ENCODE assay signal across 8 mouse cellular contexts in the genomic region with DNA sequence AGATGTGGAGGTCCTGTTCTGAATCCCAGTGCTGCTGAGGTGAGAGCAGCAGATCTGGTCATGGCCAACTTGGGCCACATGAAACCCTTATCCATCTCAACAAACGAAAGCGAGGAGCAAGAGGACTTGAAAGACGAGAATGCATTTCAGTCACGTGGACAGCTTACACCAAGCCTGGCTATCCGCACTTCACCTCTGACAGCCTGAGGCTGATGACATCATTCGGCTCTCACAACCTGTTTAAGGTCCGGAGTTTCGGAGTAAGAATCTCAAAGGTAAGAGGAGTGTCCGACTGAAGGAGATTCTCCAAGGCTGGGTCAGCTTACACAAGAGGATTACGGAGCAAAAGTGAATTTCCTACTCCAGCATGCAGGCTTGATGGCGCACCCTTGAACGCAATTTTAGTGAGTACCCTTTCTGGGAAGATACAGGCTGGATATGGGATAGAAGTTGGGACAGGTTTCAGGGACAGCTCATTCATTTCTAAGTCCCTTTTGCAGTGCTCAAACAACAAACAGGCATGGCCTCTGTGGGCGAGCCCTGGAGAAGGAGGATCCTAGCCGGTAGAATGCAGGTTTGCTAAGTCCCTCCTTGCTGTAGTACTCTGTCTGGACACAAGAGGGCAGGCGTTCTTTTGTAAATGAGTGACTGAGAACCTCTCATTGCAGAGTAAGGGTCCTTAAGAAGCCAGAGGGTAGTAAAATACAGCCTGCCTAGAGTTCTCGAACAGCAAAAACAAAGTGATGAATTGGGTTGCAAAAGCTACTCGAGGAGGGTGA. TPM values are rescaled to one million over a fixed set of nuclear protein-coding genes. Genes with fewer than 3 reads are reported as not detected.
A peak's percentile ranks its signal among the peaks of the same experiment; 100 is the strongest.
DNase-seq lines count a peak whose midpoint lies in the region; ATAC-seq and TF ChIP-seq lines count a peak whose summit lies in the region.

No protein-coding gene starts in this region.

- DNase-seq in CD8-positive naive resting alpha-beta T cell, adult 2 months (ENCODE audit: low read depth in 2 of 2, low spot score in 2 of 2): peak; percentile 65 to 79
- DNase-seq in brain, embryonic 14.5 days (ENCODE audit: low read depth): peak; percentile 90
- DNase-seq in fat pad, adult 2 months (ENCODE audit: extremely low read depth, low read depth, low spot score): peak; percentile 34
- DNase-seq in kidney, postnatal 0 days (ENCODE audit: low spot score): peak; percentile 92
- peak; percentile 62 for DNase-seq in testis, postnatal 14 days (ENCODE audit: low spot score)

- no peaks in the 10 kb centered on the region for H3K27me3 ChIP-seq in heart, embryonic 13.5 days (replicated peaks)
- no peaks in the 10 kb centered on the region for H3K27me3 ChIP-seq in kidney, postnatal 0 days (ENCODE audit: insufficient read depth, low read length)
- H3K27me3 ChIP-seq in liver, embryonic 12.5 days (replicated peaks): no peaks in the 10 kb centered on the region

- H3K4me1 ChIP-seq in heart, embryonic 13.5 days: 0 out of 2 replicates have a peak, but pooled peaks cover 6% of the 10 kb centered on the region
- no peaks in the 10 kb centered on the region for H3K4me1 ChIP-seq in kidney, postnatal 0 days (replicated peaks; ENCODE audit: insufficient read depth, low read length)
- 0 out of 2 replicates have a peak, but pooled peaks cover 3% of the 10 kb centered on the region for H3K4me1 ChIP-seq in liver, embryonic 12.5 days

- no peak overlapping the region for H3K27ac ChIP-seq in heart, embryonic 13.5 days (replicated peaks)
- H3K27ac ChIP-seq in kidney, postnatal 0 days: no peak overlapping the region
- H3K27ac ChIP-seq in liver, embryonic 12.5 days: no peak overlapping the region

- no peak for TF ChIP-seq POLR2A in brain, embryonic 14.5 days (IDR thresholded peaks at IDR 0.05; ENCODE audit: borderline replicate concordance, extremely low read depth, insufficient read depth, insufficient read length, poor library complexity, severe bottlenecking)

- peak overlapping the region; percentile 32 for H3K4me3 ChIP-seq in heart, embryonic 13.5 days
- no peak overlapping the region for H3K4me3 ChIP-seq in kidney, postnatal 0 days (replicated peaks; ENCODE audit: low read depth, low read length)
- no peak overlapping the region for H3K4me3 ChIP-seq in liver, embryonic 12.5 days

- WGBS in heart, embryonic 13.5 days: 36% methylated on average over 17 of the region's 17 CpGs
- 48% methylated on average over 17 of the region's 17 CpGs for WGBS in kidney, postnatal 0 days
- 39% methylated on average over 17 of the region's 17 CpGs for WGBS in liver, embryonic 12.5 days (ENCODE audit: insufficient replicate concordance)

- H3K9me3 ChIP-seq in heart, embryonic 13.5 days: no peaks in the 10 kb centered on the region
- no peaks in the 10 kb centered on the region for H3K9me3 ChIP-seq in kidney, postnatal 0 days (replicated peaks; ENCODE audit: low read length)
- no peaks in the 10 kb centered on the region for H3K9me3 ChIP-seq in liver, embryonic 12.5 days (replicated peaks)

- H3K4me2 ChIP-seq in heart, embryonic 13.5 days: peak overlapping the region; percentile 63
- peak overlapping the region; percentile 8; the same call in 1 of the 2 replicates for H3K4me2 ChIP-seq in kidney, postnatal 0 days (ENCODE audit: low read length)
- H3K4me2 ChIP-seq in liver, embryonic 12.5 days: peak overlapping the region; percentile 37

- peak; percentile 77; the same call in 1 of the 2 replicates for TF ChIP-seq CTCF in brain, embryonic 14.5 days (IDR thresholded peaks at IDR 0.05; ENCODE audit: borderline replicate concordance, extremely low read depth, insufficient read depth, insufficient read length)
- TF ChIP-seq CTCF in kidney, postnatal 0 days (IDR thresholded peaks at IDR 0.05; ENCODE audit: low read depth): peak; percentile 95

- H3K36me3 ChIP-seq in heart, embryonic 13.5 days: no peaks in the 10 kb centered on the region
- H3K36me3 ChIP-seq in kidney, postnatal 0 days (ENCODE audit: insufficient read depth, low read length): no peaks in the 10 kb centered on the region
- H3K36me3 ChIP-seq in liver, embryonic 12.5 days: no peaks in the 10 kb centered on the region

- no peak; the same call in 1 of the 2 replicates for ATAC-seq in heart, embryonic 13.5 days (ENCODE audit: extremely low read depth, insufficient number of reproducible peaks, low FRiP score, low TSS enrichment)
- peak; percentile 17; the same call in 1 of the 2 replicates for ATAC-seq in kidney, postnatal 0 days (replicated peaks; ENCODE audit: low FRiP score, low read depth)
- peak; percentile 47; the same call in 1 of the 2 replicates for ATAC-seq in liver, embryonic 12.5 days
- ATAC-seq in neutrophil, adult 5-6 weeks (ENCODE audit: extremely low read depth, insufficient number of reproducible peaks, low FRiP score, poor library complexity, severe bottlenecking): peak; percentile 56; the same call in 1 of the 2 replicates

- peak overlapping the region; percentile 57; the same call in 1 of the 2 replicates for H3K9ac ChIP-seq in heart, embryonic 13.5 days
- no peak overlapping the region for H3K9ac ChIP-seq in kidney, postnatal 0 days (ENCODE audit: low read depth, low read length)
- no peak overlapping the region for H3K9ac ChIP-seq in liver, embryonic 12.5 days

RNA-seq across cellular contexts. Expression of a gene that starts 41.2 kb away (rescaled TPM):
- 0.72 and 1.2 TPM in 2 replicates for polyA plus RNA-seq in brain, embryonic 14.5 days (2012; rRNA removed)
- polyA plus RNA-seq in heart, embryonic 13.5 days (2015; fragmentation: Nextera tagmentation; extraction: Ambion mirVana): 6.3 TPM in 2 replicates
- 5.2 and 7.0 TPM in 2 replicates for polyA plus RNA-seq in kidney, postnatal 0 days (2015; fragmentation: Nextera tagmentation; extraction: Ambion mirVana)
- 1.7 and 2.0 TPM in 2 replicates for polyA plus RNA-seq in liver, embryonic 12.5 days (2016; fragmentation: Nextera tagmentation; extraction: Ambion mirVana)
- total RNA-seq in neutrophil, adult 5-6 weeks (2017): 276 and 296 TPM in 2 replicates

Comparison
In these comparisons a context has a peak if more than half of its experiments do, and no peak if none do; other contexts are left out.
1. DNase-seq: peak in every context shown above with its lines; median percentile 92 in kidney, postnatal 0 days; 90 in brain, embryonic 14.5 days; 72 in CD8-positive naive resting alpha-beta T cell, adult 2 months; 62 in testis, postnatal 14 days; 34 in fat pad, adult 2 months.
2. H3K4me2 ChIP-seq: peak in every context shown above with its lines; median percentile 63 in heart, embryonic 13.5 days; 37 in liver, embryonic 12.5 days; 8 in kidney, postnatal 0 days.